Mouse (Mus musculus) urinary bladder, adult 18-20 months (tissue): ENCODE data around the gene Slc35g3.

ENCODE experiments used
- DNase-seq, 2 experiments: peaks; one replicate each; pipeline ENCODE4 v3.0.0; 2022; ENCODE audit warnings: low spot score in 2 of 2, mixed read lengths in 2 of 2

Slc35g3 gene

DNA sequence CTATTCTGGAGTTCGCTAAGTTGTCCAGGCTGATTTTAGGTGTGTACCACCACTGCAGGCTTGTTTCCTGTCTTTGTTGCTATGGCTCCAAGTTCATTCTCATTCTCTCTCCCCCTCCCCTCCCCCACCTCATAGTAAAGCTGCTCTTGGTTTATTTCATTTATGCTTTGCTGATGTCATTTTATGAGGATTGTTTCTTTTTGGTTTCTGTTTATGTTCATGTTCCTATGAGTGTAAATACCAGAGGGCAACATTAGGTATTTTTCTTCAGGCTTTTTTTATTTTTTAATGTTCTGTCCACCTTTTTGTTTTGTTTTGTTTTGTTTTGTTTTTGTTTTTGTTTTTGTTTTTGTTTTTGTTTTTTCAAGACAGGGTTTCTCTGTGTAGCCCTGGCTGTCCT lies at the start of gene Slc35g3:
Slc35g3 (minus strand) TSS at position 101 of the 400 bp plus-strand sequence.
- DNase-seq, result no peak

DNA sequence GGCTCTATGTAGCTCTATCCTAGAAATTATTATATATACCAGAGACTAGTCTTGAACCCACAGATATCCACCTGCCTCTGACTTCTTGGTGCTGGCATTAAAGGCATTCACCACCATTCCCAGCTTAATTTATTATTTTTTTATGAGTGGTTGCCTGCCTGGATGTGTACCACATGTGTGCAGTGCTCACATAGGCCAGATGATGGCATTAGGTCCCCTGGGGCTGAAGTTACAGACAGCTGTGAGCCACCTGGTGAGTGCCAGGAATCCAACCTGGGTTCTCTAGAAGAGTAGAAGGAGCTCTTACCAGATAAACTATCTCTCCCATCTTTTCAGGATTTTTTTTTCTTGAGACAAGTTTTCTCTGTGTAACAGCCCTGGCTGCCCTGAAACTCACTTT lies 48.5 kb upstream of the Slc35g3 start:
- no peak for DNase-seq

DNA sequence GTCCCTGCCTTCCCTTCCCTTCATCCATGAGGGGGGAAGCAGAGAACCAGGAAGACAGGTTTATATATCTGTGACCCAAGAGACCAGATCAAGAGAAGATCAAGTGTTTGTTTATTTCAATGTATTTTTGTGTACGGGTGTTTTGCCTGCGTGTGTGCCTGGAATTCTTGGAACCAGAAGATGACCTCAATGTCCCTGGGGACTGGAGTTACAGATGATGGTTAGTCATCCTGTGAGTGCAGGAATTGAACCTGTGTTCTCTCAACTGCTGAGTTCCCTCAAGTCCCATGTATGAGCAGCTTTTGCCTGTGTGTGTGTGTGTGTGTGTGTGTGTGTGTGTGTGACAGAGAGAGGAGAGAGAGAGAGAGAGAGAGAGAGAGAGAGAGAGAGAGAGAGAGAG lies 45.9 kb upstream of the Slc35g3 start:
- no peak for DNase-seq

DNA sequence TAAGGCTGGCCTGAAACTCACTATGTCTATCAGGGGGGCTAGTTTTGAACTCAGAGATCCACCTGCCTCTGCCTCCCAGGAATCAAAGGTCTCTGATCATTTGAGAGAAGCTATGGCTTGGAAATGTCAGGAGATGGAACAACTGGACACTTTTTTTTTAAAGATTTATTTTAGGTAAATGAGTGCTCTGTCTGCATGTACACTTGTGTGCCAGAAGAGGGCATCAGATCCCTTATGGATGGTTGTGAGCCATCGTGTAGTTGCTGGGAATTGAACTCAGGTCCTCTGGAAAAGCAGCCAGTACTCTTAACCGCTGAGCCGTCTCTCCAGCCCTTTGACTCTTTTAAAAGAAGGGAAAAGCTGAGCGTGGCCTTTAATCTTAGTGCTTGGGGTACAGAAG lies 44.6 kb upstream of the Slc35g3 start:
- no peak for DNase-seq

DNA sequence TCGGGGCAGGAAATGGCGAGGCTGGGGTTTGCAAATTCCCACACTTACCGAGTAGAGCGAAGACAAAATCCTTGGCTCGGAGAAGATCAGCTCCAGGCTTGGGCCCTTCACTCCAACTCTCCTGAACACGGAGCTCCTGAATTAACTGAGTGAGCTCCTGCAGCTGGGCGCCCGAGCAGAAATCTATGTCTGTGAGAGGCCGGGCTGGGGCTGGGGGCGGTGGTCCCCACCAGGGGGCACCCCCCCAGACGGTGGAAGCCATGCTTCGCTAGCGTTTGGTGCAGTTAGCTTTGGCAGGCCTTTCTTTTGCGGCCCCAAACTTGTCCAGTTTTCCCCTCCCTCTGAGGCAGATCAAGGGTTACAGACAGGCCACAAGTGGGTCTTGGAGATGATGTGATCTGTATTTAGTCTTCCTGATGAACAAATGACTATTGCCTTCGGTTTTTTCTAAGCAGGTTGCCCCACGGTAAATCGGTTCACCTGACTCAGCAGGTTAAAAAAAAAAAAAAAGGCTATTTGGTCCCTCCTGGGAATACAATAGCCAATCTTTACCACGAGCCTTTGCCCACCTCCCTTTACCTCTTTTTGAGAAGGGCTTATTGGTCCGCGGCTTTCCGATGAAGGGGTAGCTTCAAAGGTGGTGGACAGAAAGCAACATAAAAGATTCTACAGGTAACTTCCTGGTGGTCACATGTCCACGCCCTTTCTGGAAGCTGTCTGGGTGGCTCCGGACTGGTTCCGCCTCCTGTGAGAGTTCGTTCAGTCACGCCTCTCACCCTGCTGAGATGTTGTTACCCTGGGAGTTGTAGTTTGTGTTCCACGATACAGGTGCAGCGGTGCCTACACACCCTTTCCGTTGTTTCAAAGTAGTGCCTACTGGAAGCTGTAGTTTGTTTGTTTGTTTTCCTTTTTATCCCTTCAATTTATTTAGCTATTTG lies 43.5 kb upstream of the Slc35g3 start, which contains the start of gene Tmem102:
Tmem102 (minus strand) TSS at position 653 of the 938 bp plus-strand sequence.
- peak; percentile 37 to 72 for DNase-seq

- DNase-seq, result peak in 1 of 2 experiments; percentile 16
Observed at GRCm38 (mm10) chr11:69804652-69804940, 42.8 kb upstream of the Slc35g3 start.

DNA sequence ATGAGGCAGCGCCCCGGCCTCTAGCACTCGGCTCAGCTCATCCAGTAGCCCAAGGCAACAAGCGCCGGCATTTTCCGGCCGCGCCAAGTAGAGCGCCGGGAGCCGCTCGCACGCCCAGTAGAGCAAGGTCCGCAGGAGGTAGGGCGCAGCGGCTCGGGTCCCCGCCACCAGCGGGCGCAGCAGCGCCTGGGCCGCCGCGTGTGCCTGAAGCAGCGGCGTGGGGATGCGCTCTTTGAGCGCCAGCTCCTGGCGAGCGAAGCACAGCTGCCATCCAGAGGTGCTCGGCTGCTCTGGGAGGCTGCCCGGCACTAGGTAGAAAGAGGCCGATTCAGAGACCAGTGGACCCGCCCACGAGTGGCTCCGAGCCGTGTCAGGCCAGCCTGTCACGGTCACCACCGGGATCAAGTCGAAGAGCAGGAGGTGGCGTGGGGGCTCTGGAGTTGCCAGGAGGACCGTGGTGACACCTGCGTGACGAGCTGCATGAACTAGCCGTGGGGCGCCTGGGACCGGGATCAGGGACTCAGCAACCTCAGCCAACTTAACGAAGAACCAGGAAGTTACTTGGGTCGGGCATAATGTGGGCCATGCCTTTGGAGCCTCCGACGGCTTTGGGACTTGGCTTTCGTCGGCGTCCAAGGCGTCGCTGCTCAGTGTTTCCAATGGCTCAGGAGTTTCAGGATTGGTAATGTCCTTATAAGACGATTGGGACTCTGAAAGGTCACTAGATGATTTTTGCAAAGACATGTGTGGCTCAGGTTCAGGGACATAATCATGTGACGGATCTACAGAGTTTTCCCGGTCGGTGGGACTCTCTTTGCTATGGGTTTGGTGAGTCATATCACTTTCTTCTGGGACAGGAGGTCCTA lies 42.3 kb upstream of the Slc35g3 start:
- DNase-seq, result peak; percentile 45 to 62

DNA sequence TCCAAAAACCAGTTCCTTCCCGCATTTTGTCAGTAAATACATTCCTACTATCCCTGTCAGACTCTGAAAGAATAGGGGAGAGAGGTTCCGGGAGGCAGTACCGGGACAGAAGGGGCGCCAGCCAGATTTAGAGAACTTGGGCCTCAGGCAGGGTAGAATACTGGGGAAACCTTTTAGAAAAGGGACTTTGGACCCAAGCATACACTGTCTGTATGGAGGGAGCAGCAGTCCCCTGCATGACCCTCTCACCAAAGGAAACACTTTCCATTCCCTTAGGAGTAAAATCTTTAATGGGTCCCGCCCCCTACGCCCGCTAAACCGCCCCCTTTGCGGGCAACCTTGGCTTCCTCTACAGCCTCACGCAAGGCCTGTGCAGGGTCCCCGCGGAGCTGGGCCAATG lies 41.6 kb upstream of the Slc35g3 start:
- no peak for DNase-seq

GRCm38 (mm10) chr11:69802648-69803105 lies 40.9 kb upstream of the Slc35g3 start:
- DNase-seq, result peak; percentile 72 to 79

- DNase-seq, result peak in 1 of 2 experiments; percentile 29
Observed at GRCm38 (mm10) chr11:69801379-69801977, 39.7 kb upstream of the Slc35g3 start, which contains the start of gene Fgf11. Gene Fgf11 (minus strand): TSS chr11:69801857.

DNA sequence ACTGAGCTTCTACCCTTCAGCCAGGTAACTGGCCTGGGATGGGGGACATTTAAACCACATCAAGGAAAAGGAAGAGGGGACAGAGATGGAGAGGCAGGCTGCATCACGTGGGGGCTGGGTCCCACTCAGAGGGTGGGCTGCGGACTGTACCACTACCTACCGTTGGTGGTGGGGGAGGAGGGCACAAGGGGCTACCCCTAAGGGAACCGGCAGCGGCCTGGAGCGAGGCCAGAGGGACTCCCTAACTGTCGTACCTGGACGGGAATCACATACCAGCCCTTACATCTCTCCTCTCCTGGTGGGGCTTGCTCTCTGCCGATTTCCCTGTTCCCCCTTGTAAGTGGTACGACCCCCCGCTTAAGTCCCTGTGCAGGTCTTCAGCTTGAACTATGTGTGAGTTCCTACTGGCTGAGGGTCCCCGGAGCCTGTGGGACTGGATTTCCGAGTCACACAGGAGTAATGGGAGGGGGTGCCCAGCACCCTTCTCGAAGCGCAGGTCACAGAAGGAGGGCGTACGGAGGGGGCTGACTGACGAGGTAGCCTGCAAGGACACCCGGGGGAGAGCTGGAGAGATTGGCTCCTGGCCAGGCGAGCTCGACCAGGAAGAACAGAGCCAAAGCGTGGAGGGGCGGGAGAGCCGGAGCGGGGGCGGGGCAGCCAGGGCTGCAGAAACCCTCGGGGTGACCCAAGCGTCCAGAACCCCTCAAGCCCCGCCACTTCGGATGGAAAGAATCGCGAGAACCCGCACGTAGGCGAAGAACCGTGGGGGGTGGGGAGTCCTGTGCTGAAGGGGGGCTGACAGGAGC lies 38.8 kb upstream of the Slc35g3 start:
- DNase-seq, result peak in 1 of 2 experiments; percentile 36

GRCm38 (mm10) chr11:69800138-69800391 lies 38.3 kb upstream of the Slc35g3 start:
- no peak for DNase-seq

GRCm38 (mm10) chr11:69799394-69800137 lies 37.8 kb upstream of the Slc35g3 start:
- DNase-seq, result no peak

DNA sequence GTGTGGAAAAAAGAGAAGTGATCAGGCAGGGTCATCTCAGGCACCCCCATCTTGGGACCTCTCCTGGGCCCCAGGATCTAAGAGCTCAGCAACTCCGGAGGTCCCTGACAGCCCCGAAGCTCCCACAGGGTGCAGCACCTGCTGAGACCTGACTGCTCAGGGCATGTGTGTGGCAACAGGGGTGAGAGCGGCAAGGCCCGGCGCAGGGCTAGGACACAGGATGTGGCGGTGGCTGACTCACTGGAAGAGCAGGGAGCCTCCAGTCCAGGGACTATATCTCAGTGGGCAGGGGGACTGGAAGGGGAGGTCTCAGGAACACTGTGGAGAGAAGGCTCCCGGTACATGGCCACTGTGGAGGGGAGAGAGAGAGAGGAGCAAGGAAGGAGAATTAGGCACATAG lies 36.2 kb upstream of the Slc35g3 start:
- no peak for DNase-seq

GRCm38 (mm10) chr11:69795983-69796435 lies 34.2 kb upstream of the Slc35g3 start:
- DNase-seq, result no peak

DNA sequence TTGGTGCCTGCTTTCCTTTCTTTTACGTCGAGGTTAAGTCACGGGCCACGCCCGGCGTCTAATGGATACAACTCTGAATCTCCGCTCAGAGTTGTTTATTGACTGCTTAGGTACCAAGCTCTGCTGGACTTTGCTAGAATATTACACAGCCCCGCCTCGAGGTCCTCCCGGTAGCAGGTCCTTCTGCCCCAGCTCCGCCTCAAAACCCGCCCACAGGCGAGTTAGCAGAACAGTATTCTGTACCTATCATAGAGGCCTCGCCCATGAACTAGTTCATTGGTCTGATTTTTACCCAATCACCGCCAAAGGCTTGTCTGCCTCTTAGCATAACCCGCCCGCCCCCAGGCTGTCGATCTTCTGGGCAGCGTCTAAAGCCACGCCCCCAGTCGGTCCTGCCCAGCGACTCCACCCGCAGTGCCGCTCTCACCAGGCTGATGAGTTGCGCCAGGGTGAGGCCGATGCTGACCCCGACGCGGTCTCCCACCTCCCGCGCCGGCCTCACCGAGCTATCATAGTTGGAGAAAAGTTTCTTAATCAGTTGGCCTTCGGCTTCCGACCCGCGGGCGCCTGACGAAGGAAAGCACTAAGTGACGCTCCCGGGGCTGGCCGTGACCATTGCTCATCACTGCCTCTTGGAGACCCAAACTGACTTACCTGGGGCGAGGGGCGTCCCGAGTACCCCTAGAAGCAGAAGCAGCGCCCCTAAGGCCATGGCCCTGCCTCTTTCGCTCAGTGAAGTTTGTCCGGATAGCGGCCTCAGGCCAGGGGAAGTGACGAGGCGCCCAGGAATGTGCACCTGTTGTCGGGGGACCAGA lies 33.6 kb upstream of the Slc35g3 start, which contains the start of gene Chrnb1:
Chrnb1 (minus strand) TSS at position 776 of the 815 bp plus-strand sequence.
- peak; percentile 80 to 92 for DNase-seq

DNA sequence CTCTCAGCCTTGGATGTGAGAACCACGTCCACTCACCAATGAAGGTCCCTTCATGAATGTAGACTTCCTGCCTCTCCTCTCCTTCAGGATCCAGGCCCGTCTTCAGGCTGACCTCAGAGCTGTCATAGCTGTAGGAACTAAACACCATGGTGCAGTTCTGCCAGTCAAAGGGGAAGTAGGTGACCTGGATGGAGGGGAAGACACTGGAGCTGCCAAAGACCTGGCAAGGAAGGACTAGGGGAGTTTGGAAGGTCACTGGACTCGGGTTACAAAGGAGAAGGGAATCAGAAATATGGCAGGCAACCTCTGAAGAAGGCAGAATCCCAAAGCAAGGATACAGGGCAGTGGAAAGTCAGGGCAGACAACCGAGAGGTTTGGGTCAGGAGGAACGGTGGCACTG lies 31.7 kb upstream of the Slc35g3 start:
- DNase-seq, result no peak

DNA sequence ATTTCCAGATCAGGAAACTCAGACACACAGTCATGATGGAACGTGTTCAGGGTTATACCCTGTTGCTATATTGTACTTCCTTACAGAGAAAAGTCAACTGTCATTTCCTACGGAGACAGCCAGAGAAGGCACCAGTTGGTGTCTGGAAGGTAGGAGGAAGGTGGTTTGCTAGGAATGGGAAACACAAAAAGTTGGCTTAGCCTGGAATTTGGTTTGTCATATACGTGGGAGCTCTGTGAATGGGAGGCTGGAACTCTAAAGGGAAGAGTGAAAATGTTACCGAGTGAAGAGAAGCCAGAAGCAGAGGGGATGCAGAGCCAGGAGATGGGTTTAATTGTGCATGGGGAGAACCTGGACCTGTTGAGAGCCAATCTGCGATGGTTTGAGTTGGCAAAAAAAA lies 29.7 kb upstream of the Slc35g3 start:
- DNase-seq, result no peak

DNA sequence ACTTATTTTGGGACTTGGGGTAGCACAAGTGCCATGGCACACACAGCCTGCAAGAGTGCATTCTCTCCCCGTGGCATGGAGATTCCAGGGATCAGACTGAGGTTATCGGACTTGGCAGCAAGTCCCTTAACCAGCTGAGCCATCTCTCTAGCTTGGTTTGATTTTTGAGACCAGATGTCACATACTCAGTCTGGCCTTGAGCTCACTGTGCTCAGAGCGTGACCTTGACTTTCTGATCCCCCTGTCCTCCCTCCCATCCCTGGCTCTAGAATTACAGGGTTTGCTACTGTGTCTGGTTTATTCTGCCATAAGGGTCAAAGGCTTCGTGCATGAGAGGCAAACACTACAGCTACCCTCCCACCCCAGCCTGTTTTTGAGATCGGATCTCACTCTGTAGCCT lies 27.7 kb upstream of the Slc35g3 start:
- DNase-seq, result no peak

DNA sequence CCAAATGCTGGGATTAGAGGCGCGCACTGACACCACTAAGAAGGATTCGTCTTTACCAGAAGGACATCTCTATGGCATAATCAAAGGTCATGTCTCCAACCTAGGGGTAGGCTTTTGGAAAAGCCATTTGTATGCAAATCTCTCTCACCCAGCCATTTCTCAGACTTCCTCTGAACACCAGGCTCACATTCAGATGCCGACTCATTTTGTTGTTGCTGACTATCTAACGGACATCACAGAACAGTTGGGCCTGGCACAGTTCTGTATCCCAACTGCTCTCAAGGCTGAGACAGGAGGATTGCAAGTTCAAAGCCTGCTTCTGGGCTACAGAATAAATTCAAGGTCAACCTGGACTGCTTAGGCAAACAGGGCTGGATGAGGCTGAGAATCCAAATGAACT lies 25.5 kb upstream of the Slc35g3 start:
- no peak for DNase-seq
